Mouse (Mus musculus) limb, embryonic 11.5 days (tissue): ENCODE results near the gene Hspa1b. TPM values are rescaled to one million over a fixed set of nuclear protein-coding genes. Genes with fewer than 3 reads are reported as not detected.

Experiments used
- polyA plus RNA-seq: library from polyadenylated mRNA; unstranded; fragments of >200 nt; fragmentation: Nextera tagmentation; extraction: Ambion mirVana; gene quantifications from 2 replicates; pipeline ENCODE4 v1.2.1, GENCODE M21; 2014

Gene Hspa1b
- polyA plus RNA-seq, 1 experiment from 2014 or later, result 0.43 TPM

Other genes starting within 250 kb of the Hspa1b start
- gene C4b, start 215.4 kb downstream of the Hspa1b start, polyA plus RNA-seq, result not detected in 2 replicates
- gene Cyp21a1, start 154.7 kb downstream of the Hspa1b start, polyA plus RNA-seq, result not detected in 2 replicates
- 20.5 and 21.2 TPM in 2 replicates for gene Stk19, start 122.3 kb downstream of the Hspa1b start, polyA plus RNA-seq
- gene Dxo, start 122.2 kb downstream of the Hspa1b start, polyA plus RNA-seq, result 72.4 and 74.6 TPM in 2 replicates
- gene Skiv2l, start 109.0 kb downstream of the Hspa1b start, polyA plus RNA-seq, result 43.2 and 49.0 TPM in 2 replicates
- gene Nelfe, start 108.8 kb downstream of the Hspa1b start, polyA plus RNA-seq, result 152 TPM in 2 replicates
- 1.6 and 2.6 TPM in 2 replicates for gene Cfb, start 96.7 kb downstream of the Hspa1b start, polyA plus RNA-seq
- gene Zbtb12, start 79.8 kb downstream of the Hspa1b start, polyA plus RNA-seq, result 1.9 and 2.3 TPM in 2 replicates
- gene Gm20547, start 77.2 kb downstream of the Hspa1b start, polyA plus RNA-seq, result not detected in 2 replicates
- 0.44 and 0.58 TPM in 2 replicates for gene C2, start 61.0 kb downstream of the Hspa1b start, polyA plus RNA-seq
- 77.8 and 78.9 TPM in 2 replicates for gene Ehmt2, start 60.8 kb downstream of the Hspa1b start, polyA plus RNA-seq
- 0.21 TPM in 1 of 2 replicates, not detected in the other for gene Slc44a4, start 44.8 kb downstream of the Hspa1b start, polyA plus RNA-seq
- 10.3 and 12.8 TPM in 2 replicates for gene Neu1, start 28.0 kb downstream of the Hspa1b start, polyA plus RNA-seq
- 0.36 and 0.43 TPM in 2 replicates for gene Gm20481, start 10.7 kb upstream of the Hspa1b start, polyA plus RNA-seq
- 0.75 and 4.0 TPM in 2 replicates for gene Hspa1a, start 12.9 kb upstream of the Hspa1b start, polyA plus RNA-seq
- 1.5 and 1.6 TPM in 2 replicates for gene Hspa1l, start 13.5 kb upstream of the Hspa1b start, polyA plus RNA-seq
- gene Lsm2, start 22.6 kb upstream of the Hspa1b start, polyA plus RNA-seq, result 266 and 271 TPM in 2 replicates
- 124 and 140 TPM in 2 replicates for gene Vars, start 41.7 kb upstream of the Hspa1b start, polyA plus RNA-seq
- gene Vwa7, start 57.3 kb upstream of the Hspa1b start, polyA plus RNA-seq, result 0.07 and 0.16 TPM in 2 replicates
- 1.4 TPM in 2 replicates for gene Sapcd1, start 68.8 kb upstream of the Hspa1b start, polyA plus RNA-seq
- gene Msh5, start 87.5 kb upstream of the Hspa1b start, polyA plus RNA-seq, result 3.5 and 3.7 TPM in 2 replicates
- gene Clic1, start 90.7 kb upstream of the Hspa1b start, polyA plus RNA-seq, result 52.1 and 76.7 TPM in 2 replicates
- 553 and 582 TPM in 2 replicates for gene Ddah2, start 99.8 kb upstream of the Hspa1b start, polyA plus RNA-seq
- gene Ly6g6c, start 106.2 kb upstream of the Hspa1b start, polyA plus RNA-seq, result 0.16 TPM in 1 of 2 replicates, not detected in the other
- 0.84 and 1.2 TPM in 2 replicates for gene Mpig6b, start 106.9 kb upstream of the Hspa1b start, polyA plus RNA-seq
- gene Ly6g6e, start 117.7 kb upstream of the Hspa1b start, polyA plus RNA-seq, result 1.5 and 2.1 TPM in 2 replicates
- gene Ly6g6d, start 118.8 kb upstream of the Hspa1b start, polyA plus RNA-seq, result 0.72 and 1.6 TPM in 2 replicates
- gene Ly6g6f, start 126.4 kb upstream of the Hspa1b start, polyA plus RNA-seq, result 0.27 and 0.73 TPM in 2 replicates
- gene Abhd16a, start 130.0 kb upstream of the Hspa1b start, polyA plus RNA-seq, result 43.1 and 46.9 TPM in 2 replicates
- gene Ly6g5c, start 149.0 kb upstream of the Hspa1b start, polyA plus RNA-seq, result not detected in 2 replicates
- 0.44 and 0.75 TPM in 2 replicates for gene Ly6g5b, start 156.2 kb upstream of the Hspa1b start, polyA plus RNA-seq
- 24.0 and 29.1 TPM in 2 replicates for gene Gpank1, start 162.2 kb upstream of the Hspa1b start, polyA plus RNA-seq
- gene Csnk2b, start 162.8 kb upstream of the Hspa1b start, polyA plus RNA-seq, result 277 and 290 TPM in 2 replicates
- gene D17H6S53E, start 167.1 kb upstream of the Hspa1b start, polyA plus RNA-seq, result 8.6 and 8.9 TPM in 2 replicates
- 0.44 and 1.5 TPM in 2 replicates for gene Apom, start 172.8 kb upstream of the Hspa1b start, polyA plus RNA-seq
- gene Bag6, start 175.9 kb upstream of the Hspa1b start, polyA plus RNA-seq, result 103 and 104 TPM in 2 replicates
- gene Prrc2a, start 205.7 kb upstream of the Hspa1b start, polyA plus RNA-seq, result 215 and 234 TPM in 2 replicates
- gene Aif1, start 216.8 kb upstream of the Hspa1b start, polyA plus RNA-seq, result 3.4 and 3.9 TPM in 2 replicates
- gene Lst1, start 229.2 kb upstream of the Hspa1b start, polyA plus RNA-seq, result 4.0 and 4.7 TPM in 2 replicates
- gene Ltb, start 235.2 kb upstream of the Hspa1b start, polyA plus RNA-seq, result 0.45 and 0.54 TPM in 2 replicates
- not detected in 2 replicates for gene Tnf, start 242.8 kb upstream of the Hspa1b start, polyA plus RNA-seq
- gene Lta, start 246.1 kb upstream of the Hspa1b start, polyA plus RNA-seq, result 0.11 and 0.27 TPM in 2 replicates